Mouse (Mus musculus) midbrain, embryonic 13.5 days (tissue): Measurements from ENCODE around the gene Gm3424. TPM values are rescaled to one million over a fixed set of nuclear protein-coding genes. Genes with fewer than 3 reads are reported as not detected.
"Not testable (repeated sequence)": the region's sequence is repeated elsewhere in the genome, so short reads cannot be mapped to it uniquely, and the experiment has no call there.

Experiments
- ATAC-seq: fragments of 200-750 bp; cut with Nextera tagmentation; 2 replicates; pipeline ENCODE4 v1.8.0; 2017; ENCODE audit warnings: mild to moderate bottlenecking, moderate TSS enrichment, moderate library complexity
- H3K27ac ChIP-seq: fragments of 300-500 bp; sonication (generic); 2 replicates; pipeline ENCODE4 v1.5.1; 2015; ENCODE audit warnings: inconsistent platforms, mild to moderate bottlenecking, moderate library complexity
- H3K27me3 ChIP-seq: fragments of 300-500 bp; sonication (generic); 2 replicates; pipeline ENCODE4 v1.6.1; 2015; ENCODE audit warnings: mild to moderate bottlenecking, inconsistent platforms
- H3K36me3 ChIP-seq: fragments of 300-500 bp; sonication (generic); 2 replicates; pipeline ENCODE4 v1.6.1; 2015; ENCODE audit warnings: mild to moderate bottlenecking, inconsistent platforms
- H3K4me1 ChIP-seq: fragments of 300-500 bp; sonication (generic); replicated peaks from 2 replicates; pipeline ENCODE4 v1.6.1; 2015; ENCODE audit warnings: inconsistent platforms
- H3K4me2 ChIP-seq: fragments of 300-500 bp; sonication (generic); replicated peaks from 2 replicates; pipeline ENCODE4 v1.6.1; 2015; ENCODE audit warnings: moderate library complexity, mild to moderate bottlenecking, inconsistent platforms
- H3K4me3 ChIP-seq: fragments of 300-500 bp; sonication (generic); replicated peaks from 2 replicates; pipeline ENCODE4 v1.5.1; 2015; ENCODE audit warnings: mild to moderate bottlenecking, inconsistent platforms
- H3K9ac ChIP-seq: fragments of 300-500 bp; sonication (generic); replicated peaks from 2 replicates; pipeline ENCODE4 v1.6.1; 2015; ENCODE audit warnings: mild to moderate bottlenecking, inconsistent platforms
- H3K9me3 ChIP-seq: fragments of 300-500 bp; sonication (generic); 2 replicates; pipeline ENCODE4 v1.6.1; 2016; ENCODE audit warnings: mild to moderate bottlenecking, inconsistent platforms
- WGBS: fragments of 180-500 bp; shearing (Covaris S2); methylation state at CpG from one replicate; pipeline ENCODE4 v1.1.7; 2015; 5-methylcytosine and 5-hydroxymethylcytosine counted together
- polyA plus RNA-seq: library from polyadenylated mRNA; unstranded; fragments of >200 nt; fragmentation: Nextera tagmentation; extraction: Ambion mirVana; gene quantifications from 2 replicates; pipeline ENCODE4 v1.2.1, GENCODE M21; 2015

The Gm3424 gene
- not detected in 2 replicates for polyA plus RNA-seq

DNA sequence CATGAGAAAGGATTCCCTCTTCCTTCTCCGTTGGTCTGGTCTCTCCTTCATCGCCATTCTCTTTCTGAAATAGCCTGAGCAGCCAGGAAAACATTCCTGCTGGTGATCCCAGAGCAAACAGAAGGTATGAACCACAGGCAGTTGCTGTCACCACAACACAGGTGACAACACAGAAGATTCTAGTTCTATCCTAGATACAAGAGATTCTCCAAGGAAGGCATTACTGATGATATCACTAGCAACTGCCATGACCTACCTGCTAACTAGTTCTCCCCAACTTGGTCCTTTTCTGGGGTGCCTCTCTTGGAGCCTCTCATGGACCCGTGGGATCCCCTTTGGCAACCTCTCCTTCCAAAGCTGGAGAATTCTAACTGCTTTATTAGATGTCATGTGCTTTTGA lies at the start of gene Gm3424:
TSS of gene Gm3424 (minus strand) at position 101 of the 400 bp plus-strand sequence.
- not testable (repeated sequence) for ATAC-seq, H3K9ac ChIP-seq, H3K4me1 ChIP-seq, H3K27me3 ChIP-seq, H3K4me3 ChIP-seq, H3K36me3 ChIP-seq, H3K4me2 ChIP-seq, H3K9me3 ChIP-seq, H3K27ac ChIP-seq
- WGBS = no CpG with 5 or more reads among the region's 3 CpGs

GRCm38 (mm10) chr14:5879791-5880190 lies 49.7 kb upstream of the Gm3424 start:
- not testable (repeated sequence) for ATAC-seq, H3K36me3 ChIP-seq, H3K9me3 ChIP-seq, H3K4me1 ChIP-seq, H3K27me3 ChIP-seq, H3K27ac ChIP-seq
- WGBS = under 1% methylated on average over 25 of the region's 28 CpGs
- Histone ChIP-seq H3K9ac (peak overlapping the region; percentile 68), H3K4me3 (peak overlapping the region; percentile 50), H3K4me2 (peak overlapping the region; percentile 77)

DNA sequence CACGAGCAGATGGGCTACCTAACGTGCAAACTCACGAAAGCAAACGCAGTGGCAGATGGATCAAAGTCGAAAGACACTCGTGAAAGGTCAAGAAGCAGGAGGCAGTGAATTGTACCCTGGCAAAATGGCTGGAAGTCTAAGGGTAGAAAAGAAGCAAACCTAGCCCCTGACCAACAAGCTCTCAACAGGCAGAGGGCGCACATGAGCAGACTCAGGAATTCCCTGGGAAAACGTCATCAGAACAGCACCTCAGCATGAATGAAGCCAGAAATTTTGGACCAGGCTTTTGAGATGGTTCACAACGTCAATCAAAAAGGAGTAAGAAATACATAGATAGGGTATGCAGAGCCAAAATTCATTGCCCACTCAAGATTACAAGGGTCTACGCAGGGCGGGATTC lies 49.0 kb upstream of the Gm3424 start:
- H3K9me3 ChIP-seq, ATAC-seq, H3K27me3 ChIP-seq, H3K9ac ChIP-seq, H3K27ac ChIP-seq, H3K36me3 ChIP-seq, H3K4me1 ChIP-seq, H3K4me3 ChIP-seq: not testable (repeated sequence)
- 8% methylated on average over 7 of the region's 11 CpGs for WGBS
- H3K4me2 ChIP-seq = peak overlapping the region; percentile 32

- H3K9ac ChIP-seq, H3K4me1 ChIP-seq, H3K4me2 ChIP-seq, H3K4me3 ChIP-seq, H3K36me3 ChIP-seq, H3K27ac ChIP-seq, H3K9me3 ChIP-seq, ATAC-seq, H3K27me3 ChIP-seq: not testable (repeated sequence)
- 90% methylated on average over 3 of the region's 3 CpGs for WGBS
These were observed 25.8 kb upstream of the Gm3424 start for GRCm38 (mm10) chr14:5855911-5856310.

DNA sequence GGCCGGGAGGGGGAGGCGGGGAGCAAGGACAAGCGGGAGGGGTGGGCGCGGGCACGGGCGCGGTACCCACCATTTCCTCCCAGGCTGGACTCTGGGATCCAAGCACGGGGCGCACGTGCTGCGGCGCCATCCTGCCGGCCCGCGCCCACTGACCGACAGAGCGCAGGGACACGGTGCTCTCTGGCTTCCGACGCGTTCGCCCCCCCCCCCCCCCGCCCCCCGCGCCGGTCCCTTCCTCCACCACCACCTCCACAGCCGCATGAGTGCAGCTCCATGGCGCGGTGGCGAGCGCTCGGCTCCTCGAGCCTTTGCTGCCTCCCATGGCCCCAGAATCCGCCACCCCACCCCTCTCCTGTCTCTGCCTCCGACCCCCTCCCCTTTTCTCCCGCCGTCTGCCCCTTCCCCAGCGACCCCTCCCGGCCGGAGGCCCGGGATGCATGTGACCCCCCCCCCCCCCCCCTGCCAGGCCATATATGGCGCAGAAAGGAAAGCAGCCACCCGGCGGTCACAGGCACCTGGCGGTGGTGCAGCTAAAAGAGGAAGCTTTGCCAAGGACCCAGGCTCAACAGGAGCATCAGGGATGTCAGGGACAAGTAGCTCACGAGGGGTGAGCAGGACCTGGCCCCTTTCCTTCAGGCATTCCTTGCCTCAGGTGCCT lies 17.3 kb downstream of the Gm3424 start:
- WGBS = no CpG with 5 or more reads among the region's 47 CpGs
- not testable (repeated sequence) for H3K27ac ChIP-seq, H3K4me2 ChIP-seq, H3K27me3 ChIP-seq, H3K9me3 ChIP-seq, H3K36me3 ChIP-seq, H3K4me1 ChIP-seq, H3K4me3 ChIP-seq, H3K9ac ChIP-seq
- peak; percentile 58; the same call in 1 of the 2 replicates for ATAC-seq

DNA sequence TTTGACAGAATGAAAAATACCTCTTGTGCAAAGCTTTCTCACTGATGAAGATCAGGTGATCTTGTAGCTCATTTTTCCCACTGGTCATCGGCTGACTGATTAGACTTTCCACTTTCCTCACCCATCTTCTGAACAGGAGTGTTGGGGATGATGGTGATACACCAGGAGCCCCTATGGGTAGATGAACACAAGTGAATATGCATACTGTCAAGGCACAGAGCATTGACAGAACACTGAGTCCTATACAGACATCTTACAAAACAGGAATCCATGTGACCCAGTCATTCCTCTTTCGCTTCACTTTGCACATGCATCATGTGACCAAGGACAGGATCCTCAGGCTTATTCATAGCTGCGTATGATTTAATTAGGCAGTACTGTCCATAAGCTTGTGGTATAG lies 22.2 kb downstream of the Gm3424 start, which contains the start of gene Gm3383:
TSS of gene Gm3383 (minus strand) at position 101 of the 400 bp plus-strand sequence.
- H3K27me3 ChIP-seq, H3K36me3 ChIP-seq, H3K9ac ChIP-seq, H3K27ac ChIP-seq, H3K4me2 ChIP-seq, H3K9me3 ChIP-seq, ATAC-seq, H3K4me3 ChIP-seq, H3K4me1 ChIP-seq: not testable (repeated sequence)
- no CpG with 5 or more reads among the region's 3 CpGs for WGBS

Other genes with a start within 250 kb of the Gm3424 start
- not detected in 2 replicates for gene Gm8265, start 197.3 kb downstream of the Gm3424 start, polyA plus RNA-seq
- gene Gm9603, start 142.9 kb downstream of the Gm3424 start, polyA plus RNA-seq = not detected in 2 replicates
- gene Gm3373, start 88.8 kb downstream of the Gm3424 start, polyA plus RNA-seq = 0.82 TPM in 1 of 2 replicates, not detected in the other
- gene Gm3383, start 22.3 kb downstream of the Gm3424 start, polyA plus RNA-seq = 2.5 and 3.1 TPM in 2 replicates
- gene Gm8237, start 50.1 kb upstream of the Gm3424 start, polyA plus RNA-seq = 0.62 and 0.65 TPM in 2 replicates
- 1.7 and 1.9 TPM in 2 replicates for gene Gm3248, start 131.4 kb upstream of the Gm3424 start, polyA plus RNA-seq
- not detected in 2 replicates for gene Gm3453, start 148.8 kb upstream of the Gm3424 start, polyA plus RNA-seq
- gene Gm6337, start 227.9 kb upstream of the Gm3424 start, polyA plus RNA-seq = not detected in 2 replicates